Mouse (Mus musculus) G1E (cell line): ENCODE data around the gene Mael. TPM values are rescaled to one million over a fixed set of nuclear protein-coding genes. Genes with fewer than 3 reads are reported as not detected.

Source experiments
- ATAC-seq: 2 replicates; pipeline ENCODE4 v1.8.0; 2016; ENCODE audit warnings: mild to moderate bottlenecking; ENCODE audit not compliant: insufficient number of reproducible peaks, poor library complexity, low FRiP score, severe bottlenecking; ENCODE audit errors: extremely low read depth
- DNase-seq: peaks from one replicate; pipeline ENCODE4 v3.0.0; 2012; ENCODE audit warnings: low spot score
- H3K27me3 ChIP-seq: 2 replicates; pipeline ENCODE4 v1.6.1; 2012; ENCODE audit warnings: mild to moderate bottlenecking, low read length, inconsistent platforms; ENCODE audit not compliant: insufficient read depth
- H3K36me3 ChIP-seq: replicated peaks from 2 replicates; pipeline ENCODE3; 2012; ENCODE audit warnings: mild to moderate bottlenecking, inconsistent platforms
- H3K4me1 ChIP-seq: 2 replicates; pipeline ENCODE4 v1.6.1; 2012; ENCODE audit warnings: low read depth, low read length, inconsistent platforms, mixed read lengths; ENCODE audit not compliant: insufficient read depth
- H3K4me3 ChIP-seq: 2 replicates; pipeline ENCODE4 v1.5.1; 2012; ENCODE audit warnings: low read depth, mild to moderate bottlenecking, inconsistent platforms, low read length, moderate library complexity, mixed read lengths
- H3K9me3 ChIP-seq: replicated peaks from 2 replicates; pipeline ENCODE4 v1.6.1; 2012; ENCODE audit warnings: inconsistent platforms
- CTCF ChIP-seq: IDR thresholded peaks from 2 replicates; pipeline ENCODE4 v1.5.1; 2012; ENCODE audit warnings: low read depth, low read length, inconsistent platforms, mixed read lengths
- GATA1 ChIP-seq: IDR thresholded peaks from 2 replicates; pipeline ENCODE4 v1.6.1; 2012; ENCODE audit warnings: borderline replicate concordance, low read length, inconsistent platforms, mixed read lengths
- GATA2 ChIP-seq: IDR thresholded peaks from 2 replicates; pipeline ENCODE4 v1.6.1; 2012; ENCODE audit warnings: low read depth, low read length, inconsistent platforms, borderline replicate concordance
- POLR2AphosphoS5 ChIP-seq: IDR thresholded peaks from 2 replicates; pipeline ENCODE4 v1.6.1; 2012; ENCODE audit warnings: low read depth, low read length, inconsistent platforms; ENCODE audit not compliant: insufficient replicate concordance
- TAL1 ChIP-seq: conservative IDR thresholded peaks from 2 replicates; pipeline ENCODE4 v1.6.1; 2012; ENCODE audit warnings: low read depth, low read length, inconsistent platforms, mixed read lengths
- polyA plus RNA-seq: library from polyadenylated mRNA; stranded (reverse); fragments of >175 nt; gene quantifications from 2 replicates; pipeline ENCODE4 v1.2.3, GENCODE M21; 2012
- total RNA-seq, 2 experiments: library from RNA; stranded (forward) in 1 of 2; stranded (reverse) in 1 of 2; fragments of 200-1000 nt in 1 of 2; fragments of >200 nt in 1 of 2; fragmentation: Nextera tagmentation in 1 of 2; gene quantifications; 2 replicates each; pipeline ENCODE4 v1.2.3; 2014 to 2017

The Mael gene
- total and polyA plus RNA-seq, 3 experiments, result 0.16 TPM; not detected in 2

GRCm38 (mm10) chr1:166170852-166171251 lies 67.7 kb downstream of the Mael start:
- TF ChIP-seq TAL1 (no peak), GATA1 (no peak), GATA2 (no peak), CTCF (no peak), POLR2AphosphoS5 (no peak)
- DNase-seq (no peak), ATAC-seq (no peak)
- Histone ChIP-seq H3K4me3 (no peak overlapping the region), H3K27me3 (peaks cover 11% of the 10 kb centered on the region; the same call in 1 of the 2 replicates), H3K36me3 (no peaks in the 10 kb centered on the region), H3K9me3 (no peaks in the 10 kb centered on the region), H3K4me1 (no peaks in the 10 kb centered on the region)

GRCm38 (mm10) chr1:166169713-166170112 lies 68.8 kb downstream of the Mael start:
- no peaks in the 10 kb centered on the region for H3K36me3 ChIP-seq

DNA sequence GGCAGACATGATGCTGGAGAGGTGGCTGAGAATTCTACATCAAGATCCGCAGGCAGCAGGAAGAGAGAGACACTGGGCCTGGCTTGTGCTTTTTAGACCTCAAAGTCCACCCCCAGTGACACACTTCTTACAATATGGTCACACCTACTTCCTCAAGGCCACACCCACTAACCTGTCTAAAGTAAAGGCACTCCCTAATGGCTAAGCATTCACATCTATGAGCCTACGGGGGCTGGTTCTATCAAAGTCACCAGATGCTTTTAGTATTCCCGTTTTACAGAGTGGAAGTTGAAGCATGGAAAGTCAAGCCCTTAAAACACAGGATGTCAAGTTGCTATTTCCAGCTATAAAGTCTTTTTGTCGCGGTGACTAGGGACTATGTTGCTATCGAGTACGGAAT lies 70.5 kb downstream of the Mael start:
- Histone ChIP-seq H3K27me3 (peaks cover 16% of the 10 kb centered on the region; the same call in 1 of the 2 replicates), H3K36me3 (no peaks in the 10 kb centered on the region), H3K4me1 (no peaks in the 10 kb centered on the region), H3K4me3 (no peak overlapping the region), H3K9me3 (no peaks in the 10 kb centered on the region)
- TF ChIP-seq CTCF (no peak), TAL1 (no peak), GATA1 (no peak), POLR2AphosphoS5 (no peak), GATA2 (no peak)
- ATAC-seq, result no peak
- DNase-seq, result no peak

More at GRCm38 (mm10) chr1:166169713-166170112, 68.8 kb downstream of the Mael start:
- DNase-seq (no peak), ATAC-seq (no peak)
- TF ChIP-seq GATA1 (no peak), GATA2 (no peak), POLR2AphosphoS5 (no peak)
- Histone ChIP-seq H3K4me1 (no peaks in the 10 kb centered on the region), H3K9me3 (no peaks in the 10 kb centered on the region), H3K27me3 (peaks cover 13% of the 10 kb centered on the region; the same call in 1 of the 2 replicates), H3K4me3 (no peak overlapping the region)

GRCm38 (mm10) chr1:166167405-166167804 lies 71.1 kb downstream of the Mael start:
- Histone ChIP-seq H3K27me3 (peaks cover 16% of the 10 kb centered on the region; the same call in 1 of the 2 replicates), H3K4me1 (no peaks in the 10 kb centered on the region), H3K36me3 (no peaks in the 10 kb centered on the region), H3K4me3 (no peak overlapping the region), H3K9me3 (no peaks in the 10 kb centered on the region)
- TF ChIP-seq POLR2AphosphoS5 (no peak), CTCF (no peak), TAL1 (no peak)
- ATAC-seq, result no peak
- no peak for DNase-seq

GRCm38 (mm10) chr1:166165159-166165558 lies 73.4 kb downstream of the Mael start:
- DNase-seq, result no peak
- no peak overlapping the region for H3K4me3 ChIP-seq
- peaks cover 3% of the 10 kb centered on the region; the same call in 1 of the 2 replicates for H3K4me1 ChIP-seq
- peaks cover 12% of the 10 kb centered on the region; the same call in 1 of the 2 replicates for H3K27me3 ChIP-seq
- ATAC-seq, result no peak
- no peaks in the 10 kb centered on the region for H3K9me3 ChIP-seq
- TF ChIP-seq GATA2, result no peak
- TF ChIP-seq CTCF, result no peak
- TF ChIP-seq GATA1, result no peak
- TF ChIP-seq TAL1, result no peak
- no peak for TF ChIP-seq POLR2AphosphoS5
- no peaks in the 10 kb centered on the region for H3K36me3 ChIP-seq

DNA sequence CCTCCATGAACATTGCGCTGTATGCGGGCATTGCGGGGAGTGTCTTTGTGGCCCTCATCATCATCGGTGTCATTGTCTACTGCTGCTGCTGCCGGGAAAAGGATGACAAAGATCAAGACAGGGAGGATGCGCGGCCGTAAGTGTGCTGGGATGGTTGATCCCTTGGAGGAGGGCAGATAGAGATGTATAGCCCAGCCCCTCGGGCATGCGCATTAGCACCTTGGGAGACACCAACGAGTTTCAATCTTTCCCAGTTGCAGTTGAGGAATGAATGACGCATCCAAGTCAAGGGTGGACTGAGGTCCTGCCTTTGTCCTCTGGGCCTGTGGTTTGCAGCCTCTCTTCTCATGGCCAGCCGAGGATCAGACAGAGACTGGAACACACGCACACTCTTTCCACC lies 74.0 kb downstream of the Mael start:
- Histone ChIP-seq H3K9me3 (no peaks in the 10 kb centered on the region), H3K4me1 (peaks cover 3% of the 10 kb centered on the region; the same call in 1 of the 2 replicates), H3K36me3 (no peaks in the 10 kb centered on the region), H3K4me3 (no peak overlapping the region), H3K27me3 (peaks cover 8% of the 10 kb centered on the region; the same call in 1 of the 2 replicates)
- no peak for ATAC-seq
- no peak for DNase-seq
- TF ChIP-seq POLR2AphosphoS5 (no peak), GATA2 (no peak), CTCF (no peak), GATA1 (no peak), TAL1 (no peak)
